Mouse (Mus musculus): ENCODE measurements around the gene Edaradd. TPM values are rescaled to one million over a fixed set of nuclear protein-coding genes. Genes with fewer than 3 reads are reported as not detected.
A peak's percentile ranks its signal among the peaks of the same experiment; 100 is the strongest.

Edaradd gene
- polyA plus RNA-seq, 1 experiment from 2014 or later = 3.2 TPM

- Histone ChIP-seq H3K27ac (replicated peaks; ENCODE audit: low read depth, low read length) (peak overlapping the region; percentile 59), H3K9me3 (ENCODE audit: control insufficient read depth, low read length) (no peaks in the 10 kb centered on the region), H3K4me1 (ENCODE audit: control insufficient read depth, insufficient read depth, low read length) (no peaks in the 10 kb centered on the region), H3K9ac (ENCODE audit: low read depth, low read length) (peak overlapping the region; percentile 85), H3K4me3 (ENCODE audit: low read depth, low read length) (peak overlapping the region; percentile 78), H3K4me2 (ENCODE audit: low read depth, low read length) (peak overlapping the region; percentile 88), H3K27me3 (replicated peaks; ENCODE audit: control insufficient read depth, insufficient read depth, low read length) (no peaks in the 10 kb centered on the region), H3K36me3 (ENCODE audit: control insufficient read depth, insufficient read depth, low read length) (0 out of 2 replicates have a peak, but pooled peaks cover under 1% of the 10 kb centered on the region)
- under 1% methylated on average over 46 of the region's 59 CpGs for WGBS
- ATAC-seq (ENCODE audit: low read depth) = peak; percentile 97
- peak; percentile 95 for DNase-seq (ENCODE audit: low spot score)
Observed at GRCm38 (mm10) chr13:12460881-12461729, 59.1 kb downstream of the Edaradd start.

DNA sequence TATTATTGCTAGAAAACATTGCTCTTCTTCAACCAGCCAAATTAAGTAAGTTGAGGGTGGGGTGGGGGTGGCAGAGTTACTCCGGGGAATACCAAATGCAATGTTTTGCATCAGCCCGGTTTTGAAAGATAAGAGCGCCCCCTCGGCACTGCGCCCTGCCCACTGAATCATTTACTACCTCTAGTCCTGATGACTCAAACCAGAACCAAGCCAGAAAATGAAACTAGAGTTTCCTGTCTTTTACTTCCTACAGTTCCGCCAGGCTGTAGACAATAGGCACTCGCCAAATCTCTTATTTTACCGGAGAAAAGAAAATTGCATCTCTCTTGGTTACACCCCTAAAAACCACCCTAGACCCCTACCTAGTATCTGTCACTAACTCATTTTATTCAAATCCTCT is 59.8 kb downstream of the Edaradd start:
- H3K4me2 ChIP-seq (ENCODE audit: low read depth, low read length) = peak overlapping the region; percentile 88
- H3K36me3 ChIP-seq (ENCODE audit: control insufficient read depth, insufficient read depth, low read length) = peaks cover 5% of the 10 kb centered on the region; the same call in 1 of the 2 replicates
- DNase-seq (ENCODE audit: low spot score) (peak; percentile 60), ATAC-seq (ENCODE audit: low read depth) (no peak)
- peak overlapping the region; percentile 78 for H3K4me3 ChIP-seq (ENCODE audit: low read depth, low read length)
- H3K27ac ChIP-seq (replicated peaks; ENCODE audit: low read depth, low read length) = peak overlapping the region; percentile 59; the same call in 1 of the 2 replicates
- no peaks in the 10 kb centered on the region for H3K4me1 ChIP-seq (ENCODE audit: control insufficient read depth, insufficient read depth, low read length)
- H3K27me3 ChIP-seq (replicated peaks; ENCODE audit: control insufficient read depth, insufficient read depth, low read length) = no peaks in the 10 kb centered on the region
- H3K9me3 ChIP-seq (ENCODE audit: control insufficient read depth, low read length) = no peaks in the 10 kb centered on the region
- WGBS = 6% methylated on average over 8 of the region's 8 CpGs
- peak overlapping the region; percentile 85 for H3K9ac ChIP-seq (ENCODE audit: low read depth, low read length)

DNA sequence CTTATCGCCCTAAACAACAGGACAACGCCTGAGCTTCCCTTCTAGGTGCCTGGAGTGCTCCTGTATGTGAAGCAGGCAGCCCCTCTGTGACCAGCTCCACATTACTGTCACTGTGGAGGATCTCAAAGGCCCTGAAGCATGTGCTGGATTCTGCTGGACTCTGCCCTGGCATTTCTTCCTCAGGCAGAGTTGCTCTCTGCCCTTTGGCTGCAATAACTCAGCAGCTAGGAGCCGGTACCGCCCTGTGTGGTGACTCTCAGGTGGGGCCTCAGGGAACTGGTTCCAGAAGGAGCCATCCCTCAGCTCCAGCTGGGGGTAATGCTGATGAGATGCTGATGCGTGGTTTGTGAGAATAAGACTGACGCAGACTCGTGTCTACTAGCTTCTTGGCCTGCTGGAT is 63.5 kb downstream of the Edaradd start:
- ATAC-seq (ENCODE audit: low read depth) (no peak), DNase-seq (ENCODE audit: low spot score) (no peak)
- Histone ChIP-seq H3K9ac (ENCODE audit: low read depth, low read length) (no peak overlapping the region), H3K4me2 (ENCODE audit: low read depth, low read length) (no peak overlapping the region), H3K9me3 (ENCODE audit: control insufficient read depth, low read length) (no peaks in the 10 kb centered on the region), H3K4me3 (ENCODE audit: low read depth, low read length) (no peak overlapping the region), H3K36me3 (ENCODE audit: control insufficient read depth, insufficient read depth, low read length) (peaks cover 5% of the 10 kb centered on the region; the same call in 1 of the 2 replicates), H3K27ac (replicated peaks; ENCODE audit: low read depth, low read length) (no peak overlapping the region), H3K4me1 (ENCODE audit: control insufficient read depth, insufficient read depth, low read length) (no peaks in the 10 kb centered on the region), H3K27me3 (replicated peaks; ENCODE audit: control insufficient read depth, insufficient read depth, low read length) (no peaks in the 10 kb centered on the region)
- 74% methylated on average over 7 of the region's 7 CpGs for WGBS

- peaks cover 5% of the 10 kb centered on the region; the same call in 1 of the 2 replicates for H3K36me3 ChIP-seq (ENCODE audit: control insufficient read depth, insufficient read depth, low read length)
- WGBS = 80% methylated on average over 7 of the region's 7 CpGs
- H3K9me3 ChIP-seq (ENCODE audit: control insufficient read depth, low read length) = no peaks in the 10 kb centered on the region
- H3K4me3 ChIP-seq (ENCODE audit: low read depth, low read length) = no peak overlapping the region
- no peak overlapping the region for H3K9ac ChIP-seq (ENCODE audit: low read depth, low read length)
- no peak for DNase-seq (ENCODE audit: low spot score)
- no peaks in the 10 kb centered on the region for H3K27me3 ChIP-seq (replicated peaks; ENCODE audit: control insufficient read depth, insufficient read depth, low read length)
- H3K27ac ChIP-seq (replicated peaks; ENCODE audit: low read depth, low read length) = no peak overlapping the region
- no peak for ATAC-seq (ENCODE audit: low read depth)
- H3K4me2 ChIP-seq (ENCODE audit: low read depth, low read length) = no peak overlapping the region
- no peaks in the 10 kb centered on the region for H3K4me1 ChIP-seq (ENCODE audit: control insufficient read depth, insufficient read depth, low read length)
Observed at GRCm38 (mm10) chr13:12454686-12455390, 65.4 kb downstream of the Edaradd start.

- ATAC-seq (ENCODE audit: low read depth) (no peak), DNase-seq (ENCODE audit: low spot score) (no peak)
- no peak overlapping the region for H3K27ac ChIP-seq (replicated peaks; ENCODE audit: low read depth, low read length)
- peaks cover 7% of the 10 kb centered on the region for H3K36me3 ChIP-seq (ENCODE audit: control insufficient read depth, insufficient read depth, low read length)
- no peak overlapping the region for H3K4me2 ChIP-seq (ENCODE audit: low read depth, low read length)
- H3K27me3 ChIP-seq (replicated peaks; ENCODE audit: control insufficient read depth, insufficient read depth, low read length) = no peaks in the 10 kb centered on the region
- no peaks in the 10 kb centered on the region for H3K9me3 ChIP-seq (ENCODE audit: control insufficient read depth, low read length)
- H3K4me1 ChIP-seq (ENCODE audit: control insufficient read depth, insufficient read depth, low read length) = no peaks in the 10 kb centered on the region
- H3K4me3 ChIP-seq (ENCODE audit: low read depth, low read length) = no peak overlapping the region
- H3K9ac ChIP-seq (ENCODE audit: low read depth, low read length) = no peak overlapping the region
- WGBS = 86% methylated on average over 14 of the region's 14 CpGs
Observed at GRCm38 (mm10) chr13:12453150-12453549, 67.1 kb downstream of the Edaradd start.

- no peaks in the 10 kb centered on the region for H3K4me1 ChIP-seq (ENCODE audit: control insufficient read depth, insufficient read depth, low read length)
- WGBS = 81% methylated on average over 2 of the region's 2 CpGs
- DNase-seq (ENCODE audit: low spot score) (peak; percentile 38), ATAC-seq (ENCODE audit: low read depth) (no peak)
- no peaks in the 10 kb centered on the region for H3K27me3 ChIP-seq (replicated peaks; ENCODE audit: control insufficient read depth, insufficient read depth, low read length)
- no peaks in the 10 kb centered on the region for H3K9me3 ChIP-seq (ENCODE audit: control insufficient read depth, low read length)
- peaks cover 41% of the 10 kb centered on the region for H3K36me3 ChIP-seq (ENCODE audit: control insufficient read depth, insufficient read depth, low read length)
- no peak overlapping the region for H3K9ac ChIP-seq (ENCODE audit: low read depth, low read length)
- H3K27ac ChIP-seq (replicated peaks; ENCODE audit: low read depth, low read length) = no peak overlapping the region
- H3K4me2 ChIP-seq (ENCODE audit: low read depth, low read length) = no peak overlapping the region
- H3K4me3 ChIP-seq (ENCODE audit: low read depth, low read length) = no peak overlapping the region
Observed at GRCm38 (mm10) chr13:12442008-12442587, 78.1 kb downstream of the Edaradd start.

DNA sequence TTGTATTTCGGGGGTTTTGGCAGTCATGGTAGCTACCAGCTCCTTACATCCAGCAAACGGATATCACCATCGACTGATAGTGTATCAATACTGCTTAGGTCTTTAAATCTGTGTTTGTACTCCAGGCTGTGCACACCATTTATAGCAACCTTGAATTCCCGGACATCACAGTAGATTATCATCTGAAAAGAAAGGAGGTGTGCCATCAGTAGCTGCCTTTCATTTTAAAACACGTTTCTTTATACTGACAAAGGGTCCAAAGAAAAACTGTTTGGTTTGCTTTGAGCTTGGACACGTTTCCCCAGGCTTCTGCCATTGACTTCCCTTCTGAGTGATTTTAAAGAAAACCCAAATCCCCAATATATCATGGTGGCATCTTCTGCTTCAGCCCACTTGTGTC is 79.4 kb downstream of the Edaradd start:
- Histone ChIP-seq H3K9me3 (ENCODE audit: control insufficient read depth, low read length) (no peaks in the 10 kb centered on the region), H3K36me3 (ENCODE audit: control insufficient read depth, insufficient read depth, low read length) (peaks cover 49% of the 10 kb centered on the region), H3K4me1 (ENCODE audit: control insufficient read depth, insufficient read depth, low read length) (no peaks in the 10 kb centered on the region), H3K27me3 (replicated peaks; ENCODE audit: control insufficient read depth, insufficient read depth, low read length) (no peaks in the 10 kb centered on the region), H3K9ac (ENCODE audit: low read depth, low read length) (no peak overlapping the region), H3K4me3 (ENCODE audit: low read depth, low read length) (no peak overlapping the region), H3K4me2 (ENCODE audit: low read depth, low read length) (no peak overlapping the region), H3K27ac (replicated peaks; ENCODE audit: low read depth, low read length) (no peak overlapping the region)
- DNase-seq (ENCODE audit: low spot score) (no peak), ATAC-seq (ENCODE audit: low read depth) (no peak)
- WGBS = 90% methylated on average over 6 of the region's 6 CpGs

GRCm38 (mm10) chr13:12439586-12439985 is 80.7 kb downstream of the Edaradd start:
- ATAC-seq (ENCODE audit: low read depth) = no peak
- 89% methylated on average over 3 of the region's 3 CpGs for WGBS
- Histone ChIP-seq H3K4me1 (ENCODE audit: control insufficient read depth, insufficient read depth, low read length) (no peaks in the 10 kb centered on the region), H3K36me3 (ENCODE audit: control insufficient read depth, insufficient read depth, low read length) (peaks cover 61% of the 10 kb centered on the region), H3K4me3 (ENCODE audit: low read depth, low read length) (no peak overlapping the region), H3K9ac (ENCODE audit: low read depth, low read length) (no peak overlapping the region), H3K9me3 (ENCODE audit: control insufficient read depth, low read length) (no peaks in the 10 kb centered on the region), H3K27me3 (replicated peaks; ENCODE audit: control insufficient read depth, insufficient read depth, low read length) (no peaks in the 10 kb centered on the region), H3K4me2 (ENCODE audit: low read depth, low read length) (no peak overlapping the region), H3K27ac (replicated peaks; ENCODE audit: low read depth, low read length) (no peak overlapping the region)
- no peak for DNase-seq (ENCODE audit: low spot score)
